Mouse (Mus musculus): ENCODE measurements at regions not wholly inside any gene's neighbourhood (a gene's known extent, or its start where the extent isn't known, plus 50 kb on each side); places are given as distances from the start of the nearest gene placed in this dataset.

DNA sequence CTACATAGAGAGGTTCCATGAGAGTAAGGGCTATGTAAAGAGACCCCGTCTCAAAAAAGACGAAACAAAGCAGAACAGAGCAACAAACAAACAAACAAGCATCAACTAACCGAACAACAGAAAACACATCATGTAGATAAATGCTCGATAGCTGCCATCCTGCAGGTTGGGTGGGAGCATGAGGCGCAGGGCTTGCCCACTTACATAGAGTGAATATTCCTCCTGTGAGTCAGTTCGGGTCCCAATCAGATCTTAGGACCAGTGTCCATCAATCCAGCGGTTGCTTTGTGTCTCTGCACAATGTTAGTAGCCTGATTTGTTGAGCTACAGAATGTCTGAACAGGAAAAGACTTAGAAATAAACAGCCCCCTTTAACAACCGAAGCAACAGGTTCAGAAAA lies 129.4 kb upstream of the Rcn1 start:
- DNase-seq: no peak

DNA sequence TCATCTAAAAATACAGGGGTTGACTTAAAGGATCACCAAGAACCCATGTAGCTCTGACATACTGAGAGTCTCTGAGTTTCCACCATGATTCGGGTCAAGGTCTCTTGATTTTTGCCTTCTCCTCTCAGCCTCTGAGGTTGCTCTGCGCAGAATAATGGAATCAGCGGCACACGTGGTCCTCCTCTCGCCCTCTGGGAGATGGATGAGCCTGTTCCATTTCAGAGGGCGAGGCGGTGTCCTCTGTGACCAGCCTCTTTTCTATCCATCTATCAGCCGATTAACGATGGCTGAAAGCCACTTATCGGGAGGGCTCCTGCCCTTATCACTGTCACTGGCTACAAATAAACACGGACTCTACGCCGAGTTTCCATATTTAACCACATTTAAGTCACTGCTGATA lies 124.6 kb upstream of the Pax6 start:
- no peak for DNase-seq

DNA sequence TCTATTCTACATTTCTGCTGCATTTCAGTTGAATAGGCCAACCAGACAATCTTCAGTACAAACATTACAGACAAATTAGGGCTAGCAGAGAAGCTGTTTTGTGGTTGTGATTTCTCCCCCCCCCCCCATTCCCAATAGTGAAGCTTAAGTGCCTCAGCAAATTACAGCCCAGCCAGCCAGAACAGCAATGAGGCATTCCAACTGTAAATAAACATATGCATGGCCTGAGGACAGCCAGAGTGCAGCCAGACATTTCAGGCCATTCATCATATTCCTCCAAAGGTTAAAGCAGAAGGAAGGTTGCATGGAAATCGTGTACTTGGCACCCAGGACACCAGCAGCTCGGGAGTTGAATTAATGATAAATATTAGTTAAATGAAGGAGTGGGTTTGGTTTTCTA lies 116.6 kb upstream of the Pax6 start:
- no peak for DNase-seq

DNA sequence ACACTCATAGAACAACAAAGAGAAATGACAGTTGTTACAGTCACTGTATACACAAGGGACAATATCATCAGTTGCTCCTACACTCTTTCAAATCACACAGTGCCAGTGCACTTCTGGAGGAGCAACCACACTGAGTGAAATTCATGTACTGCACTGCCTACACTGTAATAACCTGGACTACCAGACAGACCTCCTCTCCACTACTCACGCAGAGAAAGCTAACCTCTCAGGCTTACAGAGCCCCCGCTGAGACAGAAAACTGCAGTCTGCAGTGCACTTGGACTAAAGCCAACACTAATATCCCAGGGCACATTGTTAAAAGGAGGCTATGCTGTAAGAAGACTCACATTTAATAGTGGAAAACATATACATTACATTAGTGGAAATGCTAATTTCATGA lies 81.9 kb upstream of the Pax6 start:
- peak; percentile 33 for DNase-seq

DNA sequence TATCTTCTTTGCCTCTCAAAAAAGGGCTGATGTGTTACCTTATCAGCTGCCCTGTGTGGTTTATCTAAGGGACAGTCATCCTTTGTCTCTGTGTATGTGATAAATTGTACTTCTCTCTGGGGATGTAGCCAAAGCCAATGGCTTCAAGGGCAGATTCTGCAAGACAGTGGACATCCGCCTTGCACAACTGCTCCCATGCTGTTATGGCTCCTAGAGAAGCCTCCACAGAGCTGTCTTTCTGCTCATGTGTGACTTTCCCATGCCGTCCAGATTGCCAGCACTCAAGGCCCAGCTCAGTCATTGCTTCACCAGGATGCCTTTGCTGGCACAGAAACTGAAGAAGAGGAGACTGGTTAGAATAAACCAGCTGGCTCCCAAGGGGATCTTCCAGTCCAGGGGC lies 74.6 kb upstream of the Pax6 start:
- no peak for DNase-seq

DNA sequence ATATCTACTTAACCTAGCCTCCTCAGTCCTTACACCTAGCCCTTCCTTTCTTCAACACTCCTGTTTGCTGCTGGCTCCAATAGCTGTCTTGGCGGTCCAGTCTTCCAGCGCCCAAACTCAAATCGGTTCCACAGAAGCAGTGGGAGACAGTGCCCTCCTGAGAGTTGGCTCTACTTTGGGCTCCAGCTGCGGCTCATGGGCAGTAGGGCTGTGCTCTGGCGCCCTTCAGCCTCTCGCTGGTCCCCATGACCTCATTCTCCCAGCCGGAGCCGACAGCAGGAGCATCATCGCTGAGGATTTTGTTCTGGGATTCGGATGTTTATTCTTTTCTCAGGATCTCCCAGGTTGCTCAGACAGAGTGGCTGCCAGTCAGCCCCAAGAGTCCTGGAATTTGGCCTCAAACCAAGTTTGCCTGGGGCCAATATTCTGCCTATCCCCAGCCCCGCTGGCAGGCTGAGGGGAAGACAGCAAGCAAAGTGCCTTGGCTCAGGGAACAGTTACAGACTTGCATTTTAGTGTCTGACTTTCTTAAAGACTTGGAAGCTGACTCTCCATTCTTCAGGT lies 64.1 kb upstream of the Pax6 start:
- DNase-seq: no peak

DNA sequence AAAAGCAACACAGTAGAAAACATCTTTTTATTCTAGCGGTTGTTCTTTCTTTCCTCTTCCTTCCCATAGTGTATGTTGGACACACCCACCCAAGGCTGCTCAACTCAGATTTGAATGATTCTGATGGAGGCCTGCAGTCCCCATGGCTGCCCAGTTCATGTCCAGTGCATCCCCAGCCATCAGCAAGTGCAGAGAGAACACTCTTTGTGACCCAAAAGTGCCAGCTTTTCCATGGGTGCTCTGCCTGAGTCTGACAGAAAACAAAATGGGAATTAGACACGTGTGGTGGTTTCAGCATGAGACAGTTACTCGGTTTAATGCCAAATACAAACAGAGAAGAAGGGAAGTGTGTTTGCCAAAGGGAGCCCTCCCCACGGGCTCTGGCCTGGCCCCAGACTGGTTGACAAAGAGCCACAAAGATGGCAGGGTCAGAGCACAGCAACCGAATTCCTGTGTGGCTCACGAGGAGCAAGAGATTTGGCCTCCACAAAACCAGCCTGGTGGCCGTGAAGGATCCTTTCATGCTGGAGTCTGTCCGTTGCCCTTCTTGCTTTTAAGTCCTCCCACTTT lies 60.6 kb upstream of the Pax6 start:
- no peak for DNase-seq

DNA sequence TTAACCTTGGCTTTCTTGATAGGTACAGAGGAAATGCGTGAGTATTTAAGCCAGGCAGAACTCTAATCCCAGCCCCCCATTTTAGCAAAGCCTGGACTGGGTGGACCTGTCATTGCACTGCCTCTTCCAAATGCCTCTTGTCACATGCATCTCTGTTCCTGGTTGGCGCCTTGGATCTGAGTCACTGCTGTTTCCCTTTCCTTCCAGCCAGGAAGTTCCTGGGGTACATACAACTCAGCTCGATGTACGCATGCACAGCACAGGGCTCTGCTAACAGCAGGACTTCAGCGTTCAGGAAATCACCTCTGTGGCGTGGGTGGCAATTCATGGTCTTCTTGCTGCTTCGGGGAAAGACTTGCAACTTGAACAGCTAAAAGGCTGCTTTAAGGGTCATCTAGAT lies 59.9 kb upstream of the Pax6 start:
- no peak for DNase-seq

DNA sequence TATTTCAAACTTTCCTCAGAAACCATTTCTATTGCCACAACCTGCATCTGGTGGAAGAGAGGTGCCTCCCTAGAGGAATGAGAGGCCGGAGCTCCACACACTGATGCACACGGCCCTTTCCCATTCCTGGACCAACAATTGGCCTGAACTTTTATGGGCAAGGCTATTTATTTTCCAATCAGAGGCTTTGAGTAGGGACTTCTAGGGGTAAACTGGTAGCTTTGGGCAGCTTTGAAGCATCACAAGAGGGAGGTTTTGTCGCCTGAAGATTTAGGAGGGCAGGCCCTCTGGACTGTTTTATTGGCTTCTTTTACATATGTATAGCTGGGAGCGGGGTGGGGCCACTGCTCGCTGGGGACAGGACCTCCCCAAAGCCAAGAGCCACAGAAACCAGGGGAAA lies 57.7 kb upstream of the Pax6 start:
- peak; percentile 35 for DNase-seq

DNA sequence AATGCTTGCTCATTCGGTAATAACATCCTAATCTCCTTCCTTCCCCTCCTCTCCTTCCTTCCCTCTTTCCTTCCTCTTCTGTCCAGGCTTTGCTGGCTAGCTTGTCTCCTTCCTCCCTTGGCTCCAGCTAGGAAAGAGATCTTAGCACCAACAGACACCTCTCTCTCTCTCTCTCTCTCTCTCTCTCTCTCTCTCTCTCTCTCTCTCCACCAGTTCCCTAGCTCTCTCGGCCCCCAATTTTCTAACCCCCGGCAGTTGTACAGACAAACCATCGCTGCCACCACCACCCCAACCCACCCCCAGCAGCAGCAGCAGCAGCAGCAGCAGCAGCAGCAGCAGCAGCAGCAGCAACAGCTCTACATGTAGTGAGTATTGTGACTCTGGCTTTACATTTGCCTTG lies 57.0 kb upstream of the Pax6 start:
- peak; percentile 25 for DNase-seq

DNA sequence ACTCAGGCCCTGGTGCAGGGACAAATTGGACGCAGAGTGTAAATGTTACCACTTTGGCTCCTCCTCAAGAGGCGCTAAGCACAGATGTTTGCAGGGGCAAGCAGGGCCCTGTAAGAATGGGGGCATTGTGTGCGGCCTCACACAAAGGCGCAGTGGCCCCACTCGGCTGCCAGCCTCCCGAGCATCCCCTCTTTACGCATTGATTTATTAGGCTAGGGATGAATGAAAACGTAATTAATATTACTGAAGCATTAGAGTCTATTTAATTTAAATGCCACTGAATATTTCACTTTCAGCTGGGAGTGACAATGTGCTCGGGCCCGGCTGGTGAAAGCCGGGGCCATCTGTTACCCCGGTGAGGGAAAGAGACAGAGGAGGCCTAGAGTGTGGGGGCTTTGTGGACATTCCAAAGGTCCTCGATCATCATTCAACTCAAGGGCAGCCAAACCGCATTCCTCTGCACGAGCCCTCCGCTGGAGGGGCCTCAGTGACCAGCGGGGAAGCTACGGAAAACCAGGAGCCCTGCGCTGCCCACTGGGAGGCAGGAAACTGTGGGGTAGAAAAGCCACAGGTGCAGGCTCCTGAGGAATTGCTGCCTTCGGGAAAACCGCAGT lies 56.5 kb upstream of the Pax6 start:
- peak; percentile 83 for DNase-seq

DNA sequence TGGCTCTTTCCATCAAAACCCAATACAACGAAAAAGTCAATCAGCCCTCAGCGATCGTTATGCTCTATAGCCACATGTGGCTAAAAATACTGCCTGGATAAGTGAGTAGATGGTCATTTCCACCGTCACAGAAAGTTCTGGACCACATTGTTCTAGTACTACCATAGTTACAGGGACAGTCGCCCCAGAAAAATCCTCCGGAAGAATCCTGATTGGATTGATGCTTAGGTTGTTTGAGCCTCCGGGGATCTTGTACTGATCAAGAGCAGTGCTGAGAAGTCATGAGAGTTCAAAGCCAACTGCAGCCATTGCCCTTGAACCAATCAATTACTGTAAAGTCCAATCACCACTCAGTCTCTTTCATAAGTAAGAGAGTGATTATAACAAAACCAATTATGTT lies 56.0 kb upstream of the Pax6 start:
- DNase-seq: no peak

DNA sequence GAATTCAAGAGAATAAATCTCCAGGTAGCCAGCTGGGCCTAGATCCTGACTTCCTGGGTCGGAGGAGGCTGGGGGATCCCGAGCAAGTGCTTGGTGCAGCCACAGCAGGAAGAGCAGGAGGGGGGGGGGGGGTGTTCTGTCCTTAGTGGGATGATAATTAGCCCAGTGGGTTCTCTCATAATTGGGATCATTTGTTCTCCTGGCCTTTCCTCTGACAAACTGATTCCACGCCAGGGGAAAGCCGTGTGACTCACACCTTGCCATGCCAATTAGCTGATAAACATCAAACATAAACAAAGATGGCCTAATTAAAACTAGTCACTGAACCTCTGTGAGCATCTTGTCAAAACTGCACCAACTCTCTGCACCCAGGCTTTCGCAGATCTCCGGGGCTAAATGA lies 55.5 kb upstream of the Pax6 start:
- no peak for DNase-seq

DNA sequence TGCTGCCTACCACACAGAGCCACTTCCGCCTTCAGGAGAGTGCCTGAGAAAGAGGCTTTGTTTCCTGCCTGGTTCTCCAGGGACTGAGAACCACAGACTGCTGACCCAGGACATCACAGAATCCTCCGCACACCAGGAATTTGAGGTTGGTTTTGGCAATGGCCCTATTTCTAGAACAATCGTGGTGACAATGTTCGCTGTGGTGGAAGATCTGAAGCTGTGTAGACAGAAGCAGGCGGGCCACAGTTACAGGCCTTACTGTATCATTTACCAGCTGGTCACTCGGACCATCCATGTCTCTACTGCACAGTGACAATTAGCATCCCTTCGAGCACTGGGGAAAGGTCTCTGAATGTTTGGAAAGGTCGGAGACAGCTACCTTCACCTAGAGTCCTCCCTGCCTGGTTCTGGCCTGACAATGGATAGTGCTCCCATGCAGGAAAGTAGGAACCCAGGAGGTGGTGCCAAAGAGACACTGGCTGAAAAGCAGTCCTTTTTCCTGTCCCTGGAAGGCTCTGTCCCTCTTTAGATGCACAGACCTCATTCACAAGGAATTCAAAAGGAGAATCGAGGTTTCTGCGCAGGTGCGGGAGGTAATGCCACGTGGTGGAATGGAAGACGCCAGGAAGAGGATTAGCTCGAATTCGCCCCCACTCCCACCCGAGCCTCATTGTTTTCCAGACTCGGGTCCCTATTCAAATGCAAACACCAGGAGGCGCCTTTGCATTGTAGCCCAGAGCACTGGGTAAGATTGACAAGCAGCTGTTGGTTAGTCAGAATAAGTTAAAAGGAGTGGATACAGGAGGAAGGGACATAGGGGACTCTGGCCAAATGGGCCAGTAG lies 52.6 kb upstream of the Pax6 start:
- peak; percentile 76 for DNase-seq

All from embryo, embryonic 11 days (tissue).